Mouse (Mus musculus) left cerebral cortex, adult 18-20 months (tissue): ENCODE data around the gene Ccdc63. TPM values are rescaled to one million over a fixed set of nuclear protein-coding genes. Genes with fewer than 3 reads are reported as not detected.

Experiments
- total RNA-seq, 2 experiments: library from RNA; stranded (reverse); gene quantifications; 2 replicates each; pipeline ENCODE4 v1.2.3; 2021

Gene Ccdc63
- total RNA-seq, 2 experiments from 2014 or later = 0.82 to 0.84 TPM

Other genes with a start within 250 kb of the Ccdc63 start
- 100 to 1,000 TPM; 192 to 210 TPM for gene Cux2, start 90.7 kb downstream of the Ccdc63 start, total RNA-seq
- 1 to 10 TPM; 1.3 to 2.0 TPM for gene Myl2, start 39.9 kb downstream of the Ccdc63 start, total RNA-seq
- gene Ppp1cc, start 17.5 kb upstream of the Ccdc63 start, total RNA-seq = 100 to 1,000 TPM; 190 to 202 TPM
- 1 to 10 TPM; 2.6 to 4.3 TPM for gene Hvcn1, start 66.0 kb upstream of the Ccdc63 start, total RNA-seq
- gene Tctn1, start 123.6 kb upstream of the Ccdc63 start, total RNA-seq = 10 to 100 TPM; 10.3 to 14.6 TPM
- gene Pptc7, start 143.5 kb upstream of the Ccdc63 start, total RNA-seq = 10 to 100 TPM; 42.0 to 50.5 TPM
- gene Rad9b, start 213.4 kb upstream of the Ccdc63 start, total RNA-seq = 1 to 10 TPM; 2.5 to 4.0 TPM
- gene Vps29, start 213.5 kb upstream of the Ccdc63 start, total RNA-seq = 100 to 1,000 TPM; 181 to 216 TPM
- 10 to 100 TPM; 24.9 to 27.6 TPM for gene Gpn3, start 231.1 kb upstream of the Ccdc63 start, total RNA-seq
- 10 to 100 TPM; 67.8 to 75.3 TPM for gene Fam216a, start 231.5 kb upstream of the Ccdc63 start, total RNA-seq